Mouse (Mus musculus): ENCODE results near the gene Mast2. TPM values are rescaled to one million over a fixed set of nuclear protein-coding genes. Genes with fewer than 3 reads are reported as not detected.

Mast2 gene
- polyA plus RNA-seq (2015; fragmentation: Nextera tagmentation; extraction: Ambion mirVana): 16.3 TPM in 2 replicates

DNA sequence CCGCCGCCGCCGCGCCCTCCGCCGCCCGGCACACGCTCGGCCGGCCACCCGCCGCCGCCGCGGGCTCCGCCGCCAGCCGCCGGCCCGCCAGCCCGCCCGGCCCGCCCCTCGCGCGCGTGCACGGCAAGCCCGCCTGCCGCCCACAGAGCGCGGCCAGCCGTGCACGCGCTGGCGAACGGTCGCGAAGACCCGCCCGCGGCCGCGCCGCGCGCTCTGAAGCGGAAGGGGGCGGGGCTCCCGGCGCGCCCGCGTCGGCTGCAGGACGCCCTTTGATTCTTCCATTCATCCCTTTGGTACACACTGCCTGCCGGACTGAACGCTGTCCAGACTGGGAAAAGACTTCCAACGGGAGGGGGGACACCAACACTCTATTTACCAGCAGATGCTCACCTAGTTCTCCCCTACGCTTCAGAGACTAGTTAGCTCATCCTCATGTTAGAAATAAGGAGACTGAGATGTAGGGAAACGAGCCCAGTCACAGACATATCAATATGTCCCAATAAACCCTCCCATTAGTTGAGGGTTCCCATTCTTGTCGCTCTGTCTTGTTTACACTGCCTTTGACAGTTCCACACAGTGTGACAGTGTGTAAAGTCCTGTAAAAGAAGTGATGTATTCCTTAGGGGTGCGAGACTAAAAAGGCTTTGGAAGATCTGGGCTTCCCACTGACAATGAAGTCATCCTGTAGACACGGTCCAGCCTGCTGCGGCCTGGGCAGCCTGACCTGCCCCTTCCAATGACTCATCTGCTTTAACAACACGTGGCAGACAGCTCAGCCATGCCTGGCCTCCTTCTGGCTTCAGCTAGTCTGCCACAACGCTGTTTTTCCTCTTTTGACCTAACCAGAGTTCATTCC is at the start of gene Mast2:
Gene Mast2, minus strand, starts transcription at position 58 of the 856 bp plus-strand sequence.
- Histone ChIP-seq H3K36me3 (ENCODE audit: control insufficient read depth, insufficient read depth) (no peaks in the 10 kb centered on the region), H3K9me3 (replicated peaks; ENCODE audit: control insufficient read depth, low read length) (peaks cover 6% of the 10 kb centered on the region), H3K27ac (ENCODE audit: low read length) (peak within 1 kb of the TSS; percentile 90), H3K27me3 (ENCODE audit: control insufficient read depth, insufficient read depth, low read length) (no peaks in the 10 kb centered on the region), H3K4me1 (ENCODE audit: control insufficient read depth, insufficient read depth, low read length) (peaks cover 21% of the 10 kb centered on the region), H3K9ac (ENCODE audit: low read length) (peak within 1 kb of the TSS; percentile 97), H3K4me2 (ENCODE audit: low read depth, low read length) (peak within 1 kb of the TSS; percentile 75), H3K4me3 (ENCODE audit: low read length) (peak within 1 kb of the TSS; percentile 99)
- ATAC-seq (replicated peaks; ENCODE audit: extremely low read depth, insufficient read depth, low FRiP score): peak; percentile 93
- WGBS: 2% methylated on average over 57 of the region's 68 CpGs

DNA sequence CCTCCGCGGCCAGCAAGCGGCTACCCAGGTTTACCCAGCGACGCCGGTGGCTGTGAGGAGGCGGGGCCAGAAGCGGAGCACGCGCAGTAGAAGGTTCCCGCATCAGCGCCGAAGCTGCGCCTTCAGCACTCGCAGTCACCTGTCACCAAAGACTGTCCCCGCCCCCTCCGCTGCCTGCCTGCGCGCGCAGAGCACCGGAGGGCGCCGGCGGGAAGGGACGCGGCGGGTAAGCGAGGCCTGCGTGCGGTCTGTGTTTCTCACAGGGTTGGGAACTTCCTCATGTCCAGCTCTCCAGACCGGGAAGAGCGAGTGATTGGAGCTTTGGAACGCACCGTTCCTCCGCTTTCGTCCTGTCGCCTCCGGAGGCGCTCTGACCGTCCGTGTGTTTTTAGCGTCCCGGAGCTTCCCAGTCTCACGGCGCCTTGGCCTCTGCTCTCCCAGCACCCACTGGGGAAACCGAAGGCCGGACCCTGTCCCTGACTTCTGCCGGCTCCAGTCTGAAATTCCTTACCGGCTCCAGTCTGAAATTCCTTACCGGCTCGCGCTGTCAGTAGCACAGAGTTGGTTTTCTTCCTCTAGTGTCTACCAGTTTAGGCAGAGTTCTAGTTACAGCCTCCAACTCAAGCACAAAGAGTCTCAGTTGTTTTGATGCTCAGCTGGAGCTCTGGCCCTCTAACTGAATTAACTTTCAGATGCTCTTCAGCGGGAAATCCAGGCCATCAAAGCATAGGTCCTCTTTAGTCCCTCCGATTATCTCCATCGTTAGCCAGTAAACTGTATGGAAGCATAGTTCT is 43.6 kb upstream of the Mast2 start, which contains the start of gene Ipp:
Gene Ipp, plus strand, starts transcription at position 125 of the 794 bp plus-strand sequence.
- WGBS: under 1% methylated on average over 55 of the region's 55 CpGs
- Histone ChIP-seq H3K4me3 (ENCODE audit: low read length) (peak within 1 kb of the TSS; percentile 67), H3K4me1 (ENCODE audit: control insufficient read depth, insufficient read depth, low read length) (peaks cover 10% of the 10 kb centered on the region), H3K27ac (ENCODE audit: low read length) (peak within 1 kb of the TSS; percentile 93), H3K36me3 (ENCODE audit: control insufficient read depth, insufficient read depth) (peaks cover 3% of the 10 kb centered on the region; the same call in 1 of the 2 replicates), H3K9ac (ENCODE audit: low read length) (peak within 1 kb of the TSS; percentile 85), H3K4me2 (ENCODE audit: low read depth, low read length) (peak within 1 kb of the TSS; percentile 79), H3K27me3 (ENCODE audit: control insufficient read depth, insufficient read depth, low read length) (no peaks in the 10 kb centered on the region), H3K9me3 (replicated peaks; ENCODE audit: control insufficient read depth, low read length) (no peaks in the 10 kb centered on the region)
- peak; percentile 98 for ATAC-seq (replicated peaks; ENCODE audit: extremely low read depth, insufficient read depth, low FRiP score)

DNA sequence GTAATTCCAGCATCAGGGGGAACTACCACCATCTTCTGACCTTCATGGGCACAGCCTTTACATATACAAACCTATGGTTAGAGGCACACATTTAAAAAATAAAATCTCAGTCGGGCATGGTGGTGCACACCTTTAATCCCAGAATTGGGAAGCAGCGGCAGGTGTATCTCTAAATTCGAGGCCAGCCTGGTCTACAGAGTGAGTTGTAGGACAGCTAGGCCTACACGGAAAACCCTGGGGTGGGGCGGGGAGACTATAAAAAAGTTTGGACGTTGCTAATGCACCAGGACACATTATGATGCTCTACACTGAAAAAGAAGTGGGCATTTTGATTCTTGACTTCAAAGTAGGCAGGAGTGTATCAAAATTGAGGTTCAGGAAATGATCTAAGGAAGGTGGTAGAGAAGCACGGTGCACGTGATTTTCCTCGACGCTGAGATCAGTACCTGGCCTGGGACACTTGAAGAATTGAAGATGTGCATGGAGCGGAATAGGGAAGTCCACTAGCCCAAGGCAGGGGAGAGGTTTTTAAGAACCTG is 43.0 kb upstream of the Mast2 start:
- Histone ChIP-seq H3K4me1 (ENCODE audit: control insufficient read depth, insufficient read depth, low read length) (peaks cover 10% of the 10 kb centered on the region), H3K4me3 (ENCODE audit: low read length) (peak overlapping the region; percentile 67), H3K9ac (ENCODE audit: low read length) (peak overlapping the region; percentile 85), H3K4me2 (ENCODE audit: low read depth, low read length) (peak overlapping the region; percentile 79), H3K27ac (ENCODE audit: low read length) (peak overlapping the region; percentile 93), H3K27me3 (ENCODE audit: control insufficient read depth, insufficient read depth, low read length) (no peaks in the 10 kb centered on the region), H3K9me3 (replicated peaks; ENCODE audit: control insufficient read depth, low read length) (no peaks in the 10 kb centered on the region), H3K36me3 (ENCODE audit: control insufficient read depth, insufficient read depth) (peaks cover 3% of the 10 kb centered on the region; the same call in 1 of the 2 replicates)
- WGBS: 25% methylated on average over 11 of the region's 11 CpGs
- ATAC-seq (replicated peaks; ENCODE audit: extremely low read depth, insufficient read depth, low FRiP score): no peak

DNA sequence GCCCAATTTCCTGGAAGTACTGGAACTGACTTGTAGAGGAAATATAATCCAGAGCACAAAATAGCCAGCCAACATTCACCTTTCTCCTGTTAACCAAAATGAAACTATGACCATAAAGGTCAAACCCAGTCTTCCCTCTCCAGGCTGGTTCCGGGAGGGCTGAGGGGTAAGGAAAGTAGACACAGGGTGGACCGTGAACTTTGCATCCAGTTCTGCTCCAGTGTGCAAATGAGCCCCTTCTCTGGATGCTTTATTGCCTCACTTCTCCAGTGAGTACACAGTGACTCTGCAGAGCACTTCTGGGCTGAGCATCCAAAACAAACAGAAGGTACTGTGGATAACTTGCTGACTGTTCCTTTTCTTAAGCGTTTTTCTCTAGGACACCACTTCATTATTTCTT is 36.0 kb upstream of the Mast2 start:
- Histone ChIP-seq H3K36me3 (ENCODE audit: control insufficient read depth, insufficient read depth) (no peaks in the 10 kb centered on the region), H3K4me1 (ENCODE audit: control insufficient read depth, insufficient read depth, low read length) (no peaks in the 10 kb centered on the region), H3K4me2 (ENCODE audit: low read depth, low read length) (no peak overlapping the region), H3K9ac (ENCODE audit: low read length) (no peak overlapping the region), H3K9me3 (replicated peaks; ENCODE audit: control insufficient read depth, low read length) (no peaks in the 10 kb centered on the region), H3K4me3 (ENCODE audit: low read length) (no peak overlapping the region), H3K27me3 (ENCODE audit: control insufficient read depth, insufficient read depth, low read length) (no peaks in the 10 kb centered on the region), H3K27ac (ENCODE audit: low read length) (no peak overlapping the region)
- 75% methylated on average over 3 of the region's 3 CpGs for WGBS
- ATAC-seq (replicated peaks; ENCODE audit: extremely low read depth, insufficient read depth, low FRiP score): no peak

DNA sequence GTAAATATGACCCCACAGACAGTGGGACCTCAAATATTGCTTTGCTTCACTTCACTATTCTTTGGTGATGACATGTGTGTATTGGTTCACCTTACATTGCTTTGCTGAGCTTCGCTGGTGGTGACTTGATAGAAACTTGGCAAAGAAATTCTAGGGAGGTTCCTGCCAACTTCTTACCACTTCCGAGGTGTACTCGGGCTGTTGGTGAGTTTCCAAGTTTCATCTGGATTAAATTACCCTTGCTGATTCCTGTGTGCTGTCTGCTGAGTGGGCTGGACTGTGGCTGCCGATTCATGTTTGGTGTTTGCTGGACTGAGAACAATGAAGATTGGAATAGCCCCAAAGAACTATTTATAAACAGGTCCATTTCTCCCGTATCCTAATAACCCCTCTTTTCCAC is 29.7 kb upstream of the Mast2 start:
- H3K9ac ChIP-seq (ENCODE audit: low read length): no peak overlapping the region
- WGBS: 55% methylated on average over 5 of the region's 5 CpGs
- ATAC-seq (replicated peaks; ENCODE audit: extremely low read depth, insufficient read depth, low FRiP score): no peak

DNA sequence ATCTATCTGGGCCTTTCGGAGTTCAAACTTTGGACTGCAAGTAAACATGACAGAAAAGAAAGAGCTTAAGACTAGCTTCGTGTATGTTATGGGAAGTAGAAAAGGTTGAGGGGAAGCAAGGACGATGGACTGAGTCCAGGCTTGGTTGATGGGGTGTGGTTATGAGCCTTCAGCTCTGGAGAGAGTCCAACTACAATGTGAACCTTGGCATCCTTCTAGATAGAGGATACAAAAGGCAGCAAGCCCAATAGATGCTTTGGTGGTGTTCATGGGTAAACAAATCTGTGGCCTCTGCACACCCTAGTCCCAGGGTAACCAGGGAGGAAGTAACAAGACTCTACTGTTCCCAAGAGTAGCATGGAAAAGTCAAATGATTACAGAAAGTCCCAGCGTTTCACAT is 28.5 kb upstream of the Mast2 start:
- H3K27ac ChIP-seq (ENCODE audit: low read length): peak overlapping the region; percentile 30; the same call in 1 of the 2 replicates
- H3K4me2 ChIP-seq (ENCODE audit: low read depth, low read length): 0 out of 2 replicates have a peak overlapping the region, but pooled peaks have one; percentile 5
- no peaks in the 10 kb centered on the region for H3K36me3 ChIP-seq (ENCODE audit: control insufficient read depth, insufficient read depth)
- H3K9ac ChIP-seq (ENCODE audit: low read length): no peak overlapping the region
- no peak for ATAC-seq (replicated peaks; ENCODE audit: extremely low read depth, insufficient read depth, low FRiP score)
- H3K4me1 ChIP-seq (ENCODE audit: control insufficient read depth, insufficient read depth, low read length): peaks cover 21% of the 10 kb centered on the region
- no peak overlapping the region for H3K4me3 ChIP-seq (ENCODE audit: low read length)
- peaks cover 7% of the 10 kb centered on the region for H3K9me3 ChIP-seq (replicated peaks; ENCODE audit: control insufficient read depth, low read length)
- 44% methylated on average over 4 of the region's 4 CpGs for WGBS
- H3K27me3 ChIP-seq (ENCODE audit: control insufficient read depth, insufficient read depth, low read length): no peaks in the 10 kb centered on the region

More for the DNA sequence above, 29.7 kb upstream of the Mast2 start:
- Histone ChIP-seq H3K27ac (ENCODE audit: low read length) (no peak overlapping the region), H3K4me2 (ENCODE audit: low read depth, low read length) (no peak overlapping the region), H3K9me3 (replicated peaks; ENCODE audit: control insufficient read depth, low read length) (peaks cover 7% of the 10 kb centered on the region), H3K4me3 (ENCODE audit: low read length) (no peak overlapping the region), H3K27me3 (ENCODE audit: control insufficient read depth, insufficient read depth, low read length) (no peaks in the 10 kb centered on the region), H3K4me1 (ENCODE audit: control insufficient read depth, insufficient read depth, low read length) (peaks cover 21% of the 10 kb centered on the region), H3K36me3 (ENCODE audit: control insufficient read depth, insufficient read depth) (no peaks in the 10 kb centered on the region)

DNA sequence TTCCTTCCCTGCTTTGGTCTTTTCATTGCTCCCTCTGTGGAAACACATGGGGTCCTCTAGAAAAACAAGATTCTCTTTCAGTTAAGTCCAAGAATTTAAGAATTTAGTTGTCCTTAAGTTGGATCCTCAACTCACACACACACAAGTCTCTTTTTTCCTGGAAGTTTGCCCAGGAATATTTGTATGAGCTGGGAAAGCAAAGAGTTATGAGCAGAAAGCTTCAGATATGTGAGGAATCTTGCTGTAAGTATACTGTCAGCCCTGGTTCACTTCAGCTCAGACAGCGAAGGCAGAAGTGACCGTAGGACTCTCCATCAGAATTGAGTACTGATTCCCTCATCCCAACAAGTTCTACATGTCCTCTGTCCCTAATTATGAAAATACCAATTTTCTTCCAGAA is 27.9 kb upstream of the Mast2 start:
- no peak overlapping the region for H3K4me2 ChIP-seq (ENCODE audit: low read depth, low read length)
- no peaks in the 10 kb centered on the region for H3K27me3 ChIP-seq (ENCODE audit: control insufficient read depth, insufficient read depth, low read length)
- no peak overlapping the region for H3K4me3 ChIP-seq (ENCODE audit: low read length)
- peaks cover 7% of the 10 kb centered on the region for H3K9me3 ChIP-seq (replicated peaks; ENCODE audit: control insufficient read depth, low read length)
- H3K9ac ChIP-seq (ENCODE audit: low read length): no peak overlapping the region
- peaks cover 21% of the 10 kb centered on the region for H3K4me1 ChIP-seq (ENCODE audit: control insufficient read depth, insufficient read depth, low read length)
- 29% methylated on average over 2 of the region's 2 CpGs for WGBS
- ATAC-seq (replicated peaks; ENCODE audit: extremely low read depth, insufficient read depth, low FRiP score): no peak
- H3K27ac ChIP-seq (ENCODE audit: low read length): peak overlapping the region; percentile 59
- H3K36me3 ChIP-seq (ENCODE audit: control insufficient read depth, insufficient read depth): no peaks in the 10 kb centered on the region

DNA sequence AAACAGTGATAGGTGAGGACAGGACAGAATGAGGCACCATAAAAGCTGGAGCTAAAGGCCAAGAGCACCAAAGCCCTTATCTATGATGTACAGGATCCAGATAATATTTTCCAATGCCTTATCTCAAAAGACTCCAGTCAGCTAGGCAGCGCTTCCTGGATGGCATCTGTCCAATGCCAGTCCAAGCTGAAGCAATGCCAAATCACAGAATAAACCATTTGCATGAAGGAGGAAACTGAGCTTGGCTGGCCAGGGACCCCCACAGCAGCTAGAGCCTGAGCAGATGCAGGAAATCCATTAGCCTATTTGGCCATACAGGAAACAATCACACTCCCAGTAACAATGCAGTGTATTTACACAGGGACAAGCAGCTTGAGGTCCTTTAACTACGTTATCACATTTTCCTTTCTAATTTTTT is 27.1 kb upstream of the Mast2 start:
- H3K27ac ChIP-seq (ENCODE audit: low read length): peak overlapping the region; percentile 59

More for the DNA sequence above, 27.1 kb upstream of the Mast2 start:
- H3K9ac ChIP-seq (ENCODE audit: low read length): no peak overlapping the region
- 22% methylated on average over 2 of the region's 2 CpGs for WGBS
- no peak overlapping the region for H3K4me3 ChIP-seq (ENCODE audit: low read length)
- no peak overlapping the region for H3K4me2 ChIP-seq (ENCODE audit: low read depth, low read length)
- H3K9me3 ChIP-seq (replicated peaks; ENCODE audit: control insufficient read depth, low read length): peaks cover 7% of the 10 kb centered on the region
- peak; percentile 82 for ATAC-seq (replicated peaks; ENCODE audit: extremely low read depth, insufficient read depth, low FRiP score)
- H3K27me3 ChIP-seq (ENCODE audit: control insufficient read depth, insufficient read depth, low read length): no peaks in the 10 kb centered on the region
- no peaks in the 10 kb centered on the region for H3K36me3 ChIP-seq (ENCODE audit: control insufficient read depth, insufficient read depth)
- peaks cover 21% of the 10 kb centered on the region for H3K4me1 ChIP-seq (ENCODE audit: control insufficient read depth, insufficient read depth, low read length)
